Mouse (Mus musculus) c-Kit-negative CD71-positive TER-119-positive erythroid progenitor cells, embryonic 14.5 days (primary cell): ENCODE measurements around the gene Tlr7.
"Not testable (repeated sequence)": the region's sequence is repeated elsewhere in the genome, so short reads cannot be mapped to it uniquely, and the experiment has no call there.

Experiments used
- DNase-seq: peaks from one replicate; pipeline ENCODE4 v3.0.0-alpha.2; 2013; ENCODE audit warnings: low read depth, low spot score

The Tlr7 gene

GRCm38 (mm10) chrX:167330399-167330798 lies at the start of gene Tlr7:
Gene Tlr7, minus strand, starts transcription at chrX:167330558.
- DNase-seq = no peak

- no peak for DNase-seq
These were observed 49.7 kb upstream of the Tlr7 start for GRCm38 (mm10) chrX:167380073-167380472.

GRCm38 (mm10) chrX:167361231-167361630 lies 30.9 kb upstream of the Tlr7 start:
- DNase-seq = not testable (repeated sequence)

DNA sequence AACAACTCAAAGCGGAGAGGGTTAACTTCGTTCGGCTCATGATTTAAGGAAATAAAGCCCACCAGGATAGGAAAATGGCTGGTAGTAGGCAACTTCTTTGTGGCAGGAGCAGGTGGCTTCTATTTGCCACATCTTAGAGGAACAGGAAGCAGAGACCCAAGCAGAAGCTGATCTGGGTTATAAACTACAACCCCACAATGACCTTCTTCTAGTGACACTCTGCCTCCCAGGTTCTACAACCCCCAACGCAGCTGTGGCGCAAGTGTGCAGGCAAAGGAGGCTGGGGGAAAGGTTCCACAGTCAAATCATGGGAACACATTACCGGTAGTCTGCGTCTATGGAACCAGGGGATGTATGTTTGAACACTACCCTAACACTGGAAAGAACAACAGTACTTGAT lies 29.3 kb upstream of the Tlr7 start:
- DNase-seq = no peak

DNA sequence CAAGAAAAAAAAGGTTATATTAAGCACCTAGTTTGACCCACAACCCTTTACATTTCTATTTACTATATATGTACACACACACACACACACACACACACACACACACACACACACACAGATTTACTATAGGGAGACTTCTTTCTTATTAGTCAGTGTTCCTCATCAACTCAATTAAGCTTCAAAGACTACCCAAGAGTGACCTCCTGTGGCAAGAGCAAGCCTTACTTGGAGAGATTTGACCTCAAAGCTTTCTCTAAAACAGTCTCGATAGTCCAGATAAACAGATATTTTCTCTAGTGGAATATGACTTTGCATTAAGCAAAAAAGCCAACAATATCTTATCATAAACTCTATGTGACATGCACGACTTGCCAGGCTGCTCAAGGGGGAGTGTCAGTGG lies 27.1 kb upstream of the Tlr7 start:
- DNase-seq = no peak

DNA sequence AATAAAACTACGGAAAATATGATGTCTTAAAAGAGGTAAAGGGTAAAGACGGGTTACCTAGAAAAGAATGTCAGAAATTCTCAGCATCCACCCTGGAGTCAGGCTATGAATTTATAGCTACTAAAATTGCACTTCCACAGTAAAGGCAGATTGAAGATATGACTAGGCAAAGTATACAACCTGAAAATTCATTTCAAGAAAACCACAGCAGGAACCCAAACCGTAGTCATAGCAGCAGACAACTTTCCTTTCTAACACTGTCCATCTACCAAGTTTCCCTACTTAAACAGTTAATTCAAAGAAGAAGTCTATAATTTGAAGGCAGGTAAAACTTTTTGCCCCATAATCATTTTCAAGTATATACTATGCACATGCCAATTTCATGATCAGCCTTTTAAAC lies 25.6 kb upstream of the Tlr7 start:
- no peak for DNase-seq

- no peak for DNase-seq
These were observed 23.3 kb upstream of the Tlr7 start for GRCm38 (mm10) chrX:167353617-167354016.

GRCm38 (mm10) chrX:167346440-167346839 lies 16.1 kb upstream of the Tlr7 start:
- DNase-seq = no peak

- DNase-seq = no peak
These were observed 14.0 kb upstream of the Tlr7 start for GRCm38 (mm10) chrX:167344356-167344755.

DNA sequence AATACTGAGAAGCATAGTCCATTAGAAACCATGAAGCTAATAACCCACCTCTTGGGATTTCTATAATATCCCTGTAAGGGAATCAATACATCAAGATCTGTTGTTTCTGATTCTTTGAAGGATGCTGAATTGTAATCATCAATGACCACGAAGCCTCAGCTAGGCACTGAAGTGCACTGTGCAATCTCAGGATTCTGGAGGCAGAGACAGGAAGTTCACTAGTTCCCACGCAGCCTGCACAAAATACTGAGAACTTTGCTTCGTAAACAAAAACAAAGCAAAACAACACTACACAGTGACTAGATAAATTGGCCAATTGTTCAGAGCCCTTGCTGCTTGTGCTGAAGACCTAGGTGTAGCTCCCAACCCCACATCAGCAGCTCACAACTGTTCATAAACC lies 11.5 kb upstream of the Tlr7 start:
- no peak for DNase-seq

DNA sequence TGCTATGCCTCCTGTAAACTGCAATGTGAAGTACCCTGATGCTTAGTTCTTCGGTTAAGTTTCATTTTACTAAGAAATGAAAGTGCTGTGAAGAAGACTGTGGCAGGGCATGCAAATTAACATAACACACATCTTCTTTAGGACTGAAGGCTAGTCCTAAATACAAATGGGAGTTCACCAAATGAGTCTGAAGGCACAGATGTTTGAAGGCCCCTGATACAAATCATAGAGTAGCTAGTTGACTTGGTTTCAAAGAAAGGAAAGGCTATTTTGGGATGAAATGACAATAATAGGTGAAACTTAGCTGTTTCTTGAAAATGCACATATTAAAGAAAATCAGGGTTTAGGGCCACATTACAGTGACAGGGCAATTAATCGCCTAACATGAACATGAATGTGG lies 9.8 kb upstream of the Tlr7 start:
- DNase-seq = no peak

DNA sequence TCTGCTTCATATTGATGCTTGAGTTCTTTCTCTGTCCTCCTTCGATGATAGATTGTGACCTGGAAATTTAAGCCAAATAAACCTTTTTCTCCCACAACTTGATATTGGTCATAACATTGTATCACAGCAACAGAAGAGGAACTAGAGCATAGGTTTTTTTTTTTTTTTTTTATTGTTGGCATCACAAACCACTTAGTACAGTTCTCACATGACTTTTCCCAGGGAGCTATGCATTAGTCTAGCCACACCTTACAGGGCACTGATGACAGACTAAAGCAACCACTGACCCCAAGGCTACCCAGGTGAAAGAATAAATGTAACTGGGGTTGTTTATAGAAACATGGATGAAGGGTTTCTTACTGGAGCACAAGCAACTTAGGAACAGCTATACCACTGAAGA lies 7.6 kb upstream of the Tlr7 start:
- DNase-seq = no peak

GRCm38 (mm10) chrX:167334571-167334970 lies 4.2 kb upstream of the Tlr7 start:
- no peak for DNase-seq

GRCm38 (mm10) chrX:167332607-167333006 lies 2.2 kb upstream of the Tlr7 start:
- DNase-seq = no peak

GRCm38 (mm10) chrX:167330993-167331392 lies 635 bp upstream of the Tlr7 start:
- no peak for DNase-seq

DNA sequence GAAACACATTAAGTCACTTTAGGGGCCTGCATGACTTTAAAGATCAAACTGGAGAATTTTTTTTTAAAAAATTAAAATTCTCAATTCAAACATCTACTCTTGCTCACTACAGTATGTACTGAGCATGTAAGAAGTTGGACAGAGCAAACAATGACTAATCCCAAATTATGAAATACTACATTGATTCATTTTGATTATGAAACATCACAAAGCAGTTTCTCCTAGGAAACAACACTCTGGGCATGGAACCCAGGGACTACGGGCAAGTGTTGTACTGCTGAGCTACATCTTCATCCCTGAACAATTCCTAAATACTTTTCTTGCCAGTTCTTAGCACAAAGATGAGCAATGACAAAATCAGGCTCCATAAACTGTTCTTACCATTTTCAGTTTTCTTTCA lies 738 bp downstream of the Tlr7 start:
- DNase-seq = no peak

- no peak for DNase-seq
These were observed 1.3 kb downstream of the Tlr7 start for GRCm38 (mm10) chrX:167329098-167329497.

DNA sequence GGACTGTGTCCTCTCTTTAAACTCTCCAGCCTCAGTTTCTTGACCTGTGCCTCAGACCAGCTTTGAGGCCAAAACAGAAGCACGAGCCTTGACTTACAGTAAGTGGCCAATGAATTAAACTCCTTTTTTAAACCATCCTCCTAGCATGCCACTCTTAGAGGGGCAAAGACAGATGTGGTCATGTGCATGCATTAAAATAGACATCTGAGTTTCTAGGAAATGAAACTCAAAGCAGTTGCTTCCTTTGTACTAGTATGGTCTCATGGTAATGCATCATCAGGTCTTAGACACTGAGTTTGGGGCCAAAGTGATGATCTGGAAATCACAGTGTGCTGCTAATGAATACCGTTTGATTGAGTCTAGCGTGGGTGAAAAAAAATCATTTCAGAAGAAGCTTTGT lies 1.8 kb downstream of the Tlr7 start:
- no peak for DNase-seq

GRCm38 (mm10) chrX:167323742-167324141 lies 6.6 kb downstream of the Tlr7 start:
- no peak for DNase-seq

DNA sequence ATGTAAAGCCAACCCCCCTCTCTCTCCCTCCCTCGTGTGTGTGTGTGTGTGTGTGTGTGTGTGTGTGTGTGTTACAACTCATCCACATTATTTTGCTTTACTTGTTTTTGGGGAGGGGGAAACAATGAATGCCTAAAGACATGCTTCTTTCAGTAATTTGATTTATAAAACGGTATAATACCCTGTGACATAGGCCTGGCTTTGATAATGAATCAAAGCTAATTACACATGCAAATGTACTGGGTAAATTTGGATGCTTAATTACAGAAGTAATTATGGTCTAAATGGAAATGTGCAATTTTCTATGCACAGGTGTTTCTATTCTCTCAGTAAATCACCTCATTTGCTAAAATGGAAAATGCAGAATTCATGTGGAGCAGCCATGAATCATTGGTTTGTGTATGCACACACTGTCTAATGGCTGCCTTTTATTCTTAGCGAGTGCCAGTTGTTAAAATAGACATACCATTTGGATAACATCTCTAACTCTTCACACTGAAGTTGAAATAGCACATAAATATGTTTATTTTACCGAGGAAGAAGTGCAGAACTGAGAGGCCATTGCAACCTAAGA lies 9.0 kb downstream of the Tlr7 start:
- no peak for DNase-seq

DNA sequence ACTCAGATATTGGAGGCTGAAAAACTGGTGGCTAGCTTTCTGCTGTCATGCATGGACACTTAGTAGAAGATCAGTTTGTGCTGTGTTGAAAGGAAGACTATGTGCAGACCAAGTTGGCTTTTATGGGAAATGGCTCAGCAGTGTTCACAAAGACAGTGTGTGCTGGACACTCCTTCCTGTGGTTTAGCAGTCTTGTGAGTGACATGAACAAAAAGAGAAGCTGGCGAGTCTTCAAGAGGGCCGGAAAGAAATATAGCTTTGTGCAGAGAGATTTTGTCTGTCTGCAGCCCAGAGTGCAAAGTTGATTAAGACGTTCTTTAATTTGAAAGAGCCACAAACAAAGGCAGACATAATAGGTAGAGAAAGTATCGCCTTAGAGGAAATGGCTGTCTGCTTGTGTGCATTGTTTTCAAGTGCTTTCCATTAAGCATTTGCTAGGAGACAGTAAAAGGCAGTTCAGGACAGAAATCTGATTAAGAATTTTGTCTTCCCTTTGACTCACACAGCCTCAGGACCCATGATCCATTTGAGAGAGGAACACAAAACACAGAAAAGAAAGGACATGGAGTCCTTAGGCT lies 11.4 kb downstream of the Tlr7 start:
- DNase-seq = no peak

- no peak for DNase-seq
These were observed 14.6 kb downstream of the Tlr7 start for GRCm38 (mm10) chrX:167315766-167316165.

- no peak for DNase-seq
These were observed 15.1 kb downstream of the Tlr7 start for GRCm38 (mm10) chrX:167315093-167315726.
